Mouse (Mus musculus): ENCODE data around the gene Mfap1b. TPM values are rescaled to one million over a fixed set of nuclear protein-coding genes. Genes with fewer than 3 reads are reported as not detected.

The Mfap1b gene
- polyA plus RNA-seq, 1 experiment from 2014 or later = 63.9 TPM

DNA sequence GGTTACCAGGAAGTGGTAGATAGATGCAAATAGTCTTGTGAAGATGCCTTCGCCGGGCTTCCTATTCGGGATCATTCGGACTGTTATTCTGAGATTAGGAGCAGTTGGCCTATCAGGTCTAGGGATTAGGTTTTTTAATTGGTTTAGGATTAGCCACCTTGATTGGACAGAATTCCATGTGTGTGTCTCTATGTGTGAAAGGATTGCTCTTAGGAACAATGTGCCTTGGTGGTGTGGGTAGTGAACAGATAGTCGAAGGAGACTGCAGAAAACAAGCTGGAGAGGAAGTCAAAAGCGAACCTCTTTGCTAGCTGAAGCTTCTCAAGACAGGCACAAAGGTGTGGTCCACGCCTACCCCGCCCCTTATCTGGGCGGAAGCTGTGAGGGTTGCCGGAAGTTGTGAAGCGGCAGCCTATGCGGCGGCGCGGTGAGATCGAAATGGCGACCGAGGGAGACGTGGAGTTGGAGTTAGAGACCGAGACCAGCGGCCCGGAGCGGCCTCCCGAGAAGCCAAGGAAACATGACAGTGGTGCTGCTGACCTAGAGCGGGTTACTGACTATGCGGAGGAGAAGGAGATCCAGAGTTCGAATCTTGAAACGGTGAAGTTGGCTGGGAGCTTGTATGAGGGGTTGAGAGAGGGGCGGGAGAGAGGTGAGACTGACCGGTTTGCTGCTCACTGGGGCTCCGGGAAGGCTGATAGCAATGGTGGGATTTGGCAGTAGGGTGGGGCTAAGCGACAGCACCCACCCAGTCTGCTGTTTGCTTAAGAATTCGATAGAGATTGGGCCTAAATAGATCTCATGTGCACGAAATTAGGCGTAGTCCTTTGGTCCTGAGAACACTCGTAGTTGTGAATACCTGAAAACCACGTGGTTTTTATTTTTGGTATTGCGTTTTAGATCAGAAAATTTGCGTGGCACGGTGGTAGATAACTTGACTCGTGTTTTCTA is 16.9 kb downstream of the Mfap1b start, which contains the start of gene Serinc4:
Gene Serinc4 (minus strand): TSS at position 90 of the 951 bp plus-strand sequence.
- Histone ChIP-seq H3K9me3 (no peaks in the 10 kb centered on the region), H3K4me1 (peaks cover 17% of the 10 kb centered on the region), H3K4me2 (replicated peaks) (peak within 1 kb of the TSS; percentile 75), H3K27me3 (no peaks in the 10 kb centered on the region), H3K27ac (peak within 1 kb of the TSS; percentile 75; the same call in 1 of the 2 replicates), H3K36me3 (peaks cover 51% of the 10 kb centered on the region), H3K9ac (peak within 1 kb of the TSS; percentile 81), H3K4me3 (peak within 1 kb of the TSS; percentile 76)
- ATAC-seq (ENCODE audit: low FRiP score, low read depth) = peak; percentile 87
- WGBS = 4% methylated on average over 41 of the region's 41 CpGs

DNA sequence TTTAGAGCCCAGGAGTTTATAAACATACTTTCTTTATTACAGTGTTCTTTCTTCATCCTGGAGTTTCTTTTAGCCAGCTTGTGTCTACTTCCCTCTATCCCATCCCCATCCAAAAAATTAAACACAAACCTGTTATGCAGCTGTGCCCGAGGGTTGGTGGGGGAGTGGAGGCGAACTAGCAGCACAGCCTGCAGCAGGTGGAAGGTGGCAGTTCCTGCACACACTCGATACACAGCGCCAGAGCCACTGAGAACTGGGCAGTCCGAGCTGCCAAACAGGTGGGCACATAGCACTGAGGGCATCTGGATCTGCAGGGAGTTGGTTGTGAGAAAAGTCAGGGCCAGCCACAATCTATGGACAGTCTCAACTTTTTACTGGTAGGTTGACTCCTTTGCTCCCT is 18.3 kb downstream of the Mfap1b start:
- H3K36me3 ChIP-seq = peaks cover 51% of the 10 kb centered on the region
- peaks cover 26% of the 10 kb centered on the region for H3K4me1 ChIP-seq
- no peak overlapping the region for H3K9ac ChIP-seq
- H3K27me3 ChIP-seq = no peaks in the 10 kb centered on the region
- no peak overlapping the region for H3K4me3 ChIP-seq
- no peak overlapping the region for H3K27ac ChIP-seq
- H3K4me2 ChIP-seq (replicated peaks) = no peak overlapping the region
- 71% methylated on average over 5 of the region's 5 CpGs for WGBS
- no peak for ATAC-seq (ENCODE audit: low FRiP score, low read depth)
- H3K9me3 ChIP-seq = no peaks in the 10 kb centered on the region

DNA sequence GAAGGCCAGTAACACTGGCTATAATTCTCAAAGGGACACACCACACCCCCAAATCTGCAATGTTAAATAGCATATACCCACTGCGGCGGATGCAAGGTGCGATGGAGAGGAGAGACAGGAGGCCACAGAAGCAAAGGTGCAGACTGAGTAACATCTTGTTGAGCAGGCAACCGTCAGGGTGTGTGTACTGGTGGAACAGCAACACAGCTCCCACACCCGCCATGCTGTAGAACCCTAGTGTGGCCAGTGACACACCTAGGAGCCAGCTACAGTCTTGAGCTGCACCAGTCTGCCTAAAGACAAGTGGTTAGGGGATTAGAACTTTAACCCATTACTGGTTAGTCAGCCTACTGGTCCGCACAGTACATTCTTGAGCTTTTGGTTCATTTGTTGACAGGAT is 19.9 kb downstream of the Mfap1b start:
- Histone ChIP-seq H3K27me3 (no peaks in the 10 kb centered on the region), H3K4me2 (replicated peaks) (no peak overlapping the region), H3K9me3 (no peaks in the 10 kb centered on the region), H3K4me1 (peaks cover 29% of the 10 kb centered on the region), H3K27ac (no peak overlapping the region), H3K9ac (no peak overlapping the region), H3K36me3 (peaks cover 36% of the 10 kb centered on the region), H3K4me3 (no peak overlapping the region)
- ATAC-seq (ENCODE audit: low FRiP score, low read depth) = no peak
- 85% methylated on average over 6 of the region's 6 CpGs for WGBS

DNA sequence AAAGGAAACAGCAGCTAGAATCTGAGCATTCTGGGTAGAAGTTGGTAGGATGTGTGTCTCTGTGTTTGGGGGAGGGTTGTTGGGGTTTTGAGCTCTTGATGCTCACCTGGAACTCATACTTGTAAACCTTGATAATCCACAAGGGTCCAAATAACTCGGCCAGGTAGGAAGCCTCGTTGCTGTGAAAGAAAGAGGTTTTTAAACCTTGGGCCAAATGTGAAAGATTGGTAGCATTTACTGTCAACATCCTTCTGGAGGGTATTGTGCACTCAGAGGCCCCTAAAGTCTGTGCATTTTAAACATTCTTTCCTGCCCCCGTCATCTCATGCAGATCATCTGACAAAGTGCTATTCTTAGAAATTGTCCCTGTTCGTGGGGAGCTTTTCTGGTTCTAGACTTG is 20.9 kb downstream of the Mfap1b start, which contains the start of gene Hypk:
Gene Hypk (plus strand): TSS at position 301 of the 400 bp plus-strand sequence.
- Histone ChIP-seq H3K4me3 (no peak within 1 kb of the TSS), H3K9ac (no peak within 1 kb of the TSS), H3K4me2 (replicated peaks) (no peak within 1 kb of the TSS), H3K36me3 (peaks cover 29% of the 10 kb centered on the region), H3K27me3 (no peaks in the 10 kb centered on the region), H3K27ac (no peak within 1 kb of the TSS), H3K4me1 (peaks cover 30% of the 10 kb centered on the region), H3K9me3 (no peaks in the 10 kb centered on the region)
- 72% methylated on average over 4 of the region's 4 CpGs for WGBS
- ATAC-seq (ENCODE audit: low FRiP score, low read depth) = no peak

DNA sequence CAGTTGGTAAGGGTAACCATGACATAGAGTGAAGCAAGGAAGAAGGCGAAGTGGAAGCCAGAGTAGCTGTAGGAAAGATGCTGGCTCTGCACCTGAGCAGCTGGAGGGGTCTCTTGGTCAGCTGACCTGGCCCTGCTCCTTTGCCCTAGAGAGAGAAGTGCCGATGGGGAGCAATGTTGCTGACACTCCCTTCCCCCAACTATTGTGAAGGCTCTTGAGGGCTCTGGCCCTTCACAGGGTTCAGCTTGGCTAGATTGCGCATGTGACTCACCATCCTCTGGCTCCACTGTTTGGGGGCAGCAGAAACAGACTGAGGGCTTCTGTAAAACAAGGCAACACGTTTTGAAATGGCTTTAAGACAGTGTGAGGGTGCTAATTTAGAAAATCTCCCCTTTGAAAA is 21.5 kb downstream of the Mfap1b start:
- WGBS = 85% methylated on average over 4 of the region's 4 CpGs
- no peak overlapping the region for H3K9ac ChIP-seq
- H3K4me2 ChIP-seq (replicated peaks) = no peak overlapping the region
- no peaks in the 10 kb centered on the region for H3K9me3 ChIP-seq
- peaks cover 29% of the 10 kb centered on the region for H3K36me3 ChIP-seq
- H3K4me3 ChIP-seq = no peak overlapping the region
- no peaks in the 10 kb centered on the region for H3K27me3 ChIP-seq
- no peak for ATAC-seq (ENCODE audit: low FRiP score, low read depth)
- no peak overlapping the region for H3K27ac ChIP-seq
- peaks cover 29% of the 10 kb centered on the region for H3K4me1 ChIP-seq

DNA sequence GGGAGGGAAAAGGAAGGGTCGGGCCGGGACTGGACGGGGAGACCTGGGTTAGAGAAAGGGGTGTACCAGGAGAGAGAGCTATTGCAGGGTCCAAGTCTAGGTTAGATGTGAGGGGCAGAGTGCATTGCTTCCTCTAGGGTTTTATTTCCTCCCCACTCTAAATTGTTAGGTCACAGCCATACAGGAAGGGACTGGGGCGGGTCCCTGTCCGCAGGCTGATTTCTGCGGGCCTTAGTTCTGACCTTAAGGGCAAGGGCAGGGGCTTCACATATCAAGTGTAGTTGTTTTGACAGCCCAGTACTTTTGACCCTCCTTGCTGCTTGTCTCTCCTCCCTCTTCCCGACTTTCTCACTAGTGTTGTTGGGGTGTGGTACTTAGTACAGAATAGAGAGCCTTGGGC is 23.8 kb downstream of the Mfap1b start:
- Histone ChIP-seq H3K9ac (peak overlapping the region; percentile 99), H3K4me3 (peak overlapping the region; percentile 99), H3K36me3 (peaks cover 29% of the 10 kb centered on the region), H3K27me3 (no peaks in the 10 kb centered on the region), H3K27ac (peak overlapping the region; percentile 98; the same call in 1 of the 2 replicates), H3K9me3 (no peaks in the 10 kb centered on the region), H3K4me1 (peaks cover 23% of the 10 kb centered on the region), H3K4me2 (replicated peaks) (peak overlapping the region; percentile 74)
- no peak for ATAC-seq (ENCODE audit: low FRiP score, low read depth)
- WGBS = under 1% methylated on average over 7 of the region's 7 CpGs

DNA sequence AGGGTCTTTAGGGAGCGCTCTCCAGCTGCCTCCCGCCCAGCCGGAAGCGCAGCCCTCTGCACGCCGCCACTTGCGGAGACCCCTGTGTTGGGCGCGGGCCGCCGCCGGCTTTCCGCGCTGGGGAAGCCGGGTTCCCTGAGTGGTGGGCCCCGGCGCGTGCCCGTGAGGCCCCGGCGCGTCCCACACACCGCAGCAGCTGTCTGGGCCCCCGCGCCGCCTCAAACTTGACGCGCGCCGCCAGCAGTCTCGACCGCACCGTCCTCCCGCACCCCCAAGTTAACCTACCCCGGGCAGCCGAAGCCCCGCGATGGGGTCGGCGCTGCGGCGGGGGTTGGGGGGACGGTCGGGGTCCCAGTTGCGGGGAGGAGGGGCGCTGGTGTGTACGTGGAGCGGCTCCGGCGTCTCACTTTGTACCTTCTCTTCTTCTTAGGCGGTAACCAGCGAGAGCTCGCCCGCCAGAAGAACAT is 24.3 kb downstream of the Mfap1b start:
- peak; percentile 54 for ATAC-seq (ENCODE audit: low FRiP score, low read depth)
- peak overlapping the region; percentile 98 for H3K27ac ChIP-seq
- H3K9me3 ChIP-seq = no peaks in the 10 kb centered on the region
- H3K27me3 ChIP-seq = no peaks in the 10 kb centered on the region
- peak overlapping the region; percentile 74 for H3K4me2 ChIP-seq (replicated peaks)
- peak overlapping the region; percentile 99 for H3K4me3 ChIP-seq
- peaks cover 23% of the 10 kb centered on the region for H3K4me1 ChIP-seq
- peaks cover 29% of the 10 kb centered on the region for H3K36me3 ChIP-seq
- under 1% methylated on average over 54 of the region's 54 CpGs for WGBS
- H3K9ac ChIP-seq = peak overlapping the region; percentile 99

DNA sequence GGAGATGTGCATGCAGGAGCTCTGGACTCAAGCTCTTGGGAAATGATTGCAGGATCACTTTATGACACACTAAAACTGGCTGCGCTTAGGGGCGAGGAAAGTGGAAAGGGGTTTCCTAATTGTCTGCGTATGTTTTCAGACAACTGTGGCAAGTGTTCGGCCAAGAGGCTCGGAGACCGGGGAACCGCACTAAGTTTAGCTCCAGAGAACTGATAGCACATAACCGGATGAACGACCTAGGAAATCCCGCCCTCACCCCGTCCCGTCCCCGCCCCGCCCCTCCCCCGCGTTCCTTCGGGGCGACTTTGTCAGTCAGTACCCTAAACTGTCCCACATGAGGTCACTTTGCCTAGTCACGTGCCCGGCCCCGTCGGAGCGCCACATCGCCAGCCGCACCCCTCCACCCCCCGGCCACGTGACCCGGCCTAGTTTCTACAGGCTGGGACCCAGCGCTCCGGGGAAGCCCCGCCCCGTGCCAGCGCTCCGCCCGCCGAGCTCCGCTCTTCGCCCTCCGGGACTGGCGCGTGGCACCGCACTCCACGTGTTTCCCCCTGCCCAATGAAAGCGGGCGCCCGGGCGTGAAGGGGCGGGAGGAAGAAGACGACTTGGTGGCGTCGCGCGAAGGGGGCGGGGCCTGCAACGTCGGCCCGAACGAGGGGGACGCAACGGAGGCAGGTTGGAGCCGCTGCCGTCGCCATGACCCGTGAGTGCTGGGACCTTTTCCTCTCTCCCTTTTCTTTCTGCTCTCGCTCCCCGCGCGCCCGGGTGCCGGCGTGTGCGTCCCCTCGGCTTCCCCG is 24.9 kb downstream of the Mfap1b start, which contains the start of gene Serf2:
Gene Serf2 (plus strand): TSS at position 457 of the 797 bp plus-strand sequence.
- peak; percentile 98 for ATAC-seq (ENCODE audit: low FRiP score, low read depth)

DNA sequence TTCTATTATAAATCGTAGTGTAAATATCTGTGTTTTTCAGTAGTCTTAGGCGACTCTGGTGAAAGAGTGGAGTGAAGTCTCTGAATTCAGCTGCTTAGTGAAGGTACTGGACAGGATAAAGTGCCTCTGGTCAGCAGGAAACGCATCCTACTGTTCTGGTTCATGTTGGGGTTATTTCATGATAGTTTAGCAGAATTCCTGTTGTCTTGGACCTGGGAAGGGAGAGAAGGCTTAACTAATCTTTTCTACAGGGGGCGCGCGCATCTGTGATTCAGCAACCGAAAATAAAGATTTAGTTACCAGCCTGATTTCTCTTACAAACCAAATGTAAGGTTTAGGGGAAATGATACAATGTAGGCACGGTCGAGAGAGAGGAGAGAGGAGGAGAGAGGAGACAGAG is 25.7 kb downstream of the Mfap1b start:
- Histone ChIP-seq H3K4me1 (peaks cover 24% of the 10 kb centered on the region), H3K27me3 (no peaks in the 10 kb centered on the region), H3K9me3 (no peaks in the 10 kb centered on the region), H3K4me2 (replicated peaks) (peak overlapping the region; percentile 77), H3K36me3 (peaks cover 19% of the 10 kb centered on the region), H3K9ac (peak overlapping the region; percentile 65), H3K4me3 (peak overlapping the region; percentile 99), H3K27ac (peak overlapping the region; percentile 92)
- ATAC-seq (ENCODE audit: low FRiP score, low read depth) = no peak
- 16% methylated on average over 9 of the region's 9 CpGs for WGBS

More for the DNA sequence above, 24.9 kb downstream of the Mfap1b start, which contains the start of gene Serf2:
- under 1% methylated on average over 70 of the region's 74 CpGs for WGBS
- no peaks in the 10 kb centered on the region for H3K9me3 ChIP-seq
- H3K4me3 ChIP-seq = peak within 1 kb of the TSS; percentile 99
- H3K36me3 ChIP-seq = peaks cover 27% of the 10 kb centered on the region
- H3K9ac ChIP-seq = peak within 1 kb of the TSS; percentile 99
- H3K27ac ChIP-seq = peak within 1 kb of the TSS; percentile 98
- H3K4me1 ChIP-seq = peaks cover 23% of the 10 kb centered on the region
- peak within 1 kb of the TSS; percentile 77 for H3K4me2 ChIP-seq (replicated peaks)
- H3K27me3 ChIP-seq = no peaks in the 10 kb centered on the region

DNA sequence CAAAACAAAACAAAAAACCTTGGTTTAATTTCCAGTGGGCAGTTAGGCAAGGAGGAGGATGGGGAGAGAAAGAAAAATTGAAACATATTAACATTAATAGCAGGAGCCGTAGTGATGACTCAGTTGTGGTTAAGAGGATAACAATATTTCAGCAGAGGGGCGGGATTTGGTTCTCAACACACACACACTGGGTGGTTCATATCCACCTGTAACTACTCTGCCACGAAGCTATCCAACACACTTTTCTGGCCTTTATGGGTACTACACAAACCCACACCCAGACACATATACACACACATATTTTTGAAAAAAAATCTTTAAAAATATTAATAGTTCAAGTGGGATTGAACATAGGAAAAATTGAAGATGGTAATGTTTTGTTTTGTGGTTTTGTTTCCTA is 26.9 kb downstream of the Mfap1b start:
- Histone ChIP-seq H3K27ac (no peak overlapping the region), H3K9ac (no peak overlapping the region), H3K4me3 (no peak overlapping the region), H3K9me3 (no peaks in the 10 kb centered on the region), H3K4me2 (replicated peaks) (no peak overlapping the region), H3K4me1 (peaks cover 30% of the 10 kb centered on the region), H3K27me3 (0 out of 2 replicates have a peak, but pooled peaks cover under 1% of the 10 kb centered on the region), H3K36me3 (peaks cover 7% of the 10 kb centered on the region)
- WGBS = 86% methylated on average over 3 of the region's 3 CpGs
- ATAC-seq (ENCODE audit: low FRiP score, low read depth) = no peak

DNA sequence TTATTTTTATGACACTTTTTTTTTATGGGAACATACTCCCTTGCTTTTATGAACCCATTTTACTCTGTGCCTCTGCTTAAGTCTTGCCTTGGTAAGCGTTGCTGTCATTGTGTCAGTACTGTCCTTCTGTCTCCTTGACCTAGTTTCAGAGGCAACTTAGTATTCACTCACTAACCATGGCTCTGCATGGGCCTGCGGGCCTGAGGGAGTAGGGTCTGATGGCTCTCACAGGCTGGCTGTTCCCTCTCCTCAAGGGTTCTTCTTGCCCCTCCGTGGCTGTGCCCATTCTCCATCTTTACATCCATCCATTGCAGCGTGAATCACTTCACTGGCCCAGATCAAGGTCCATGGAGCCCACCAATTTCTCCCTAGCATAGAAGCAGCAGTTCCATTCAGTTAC is 27.4 kb downstream of the Mfap1b start:
- Histone ChIP-seq H3K9ac (no peak overlapping the region), H3K27ac (no peak overlapping the region), H3K27me3 (0 out of 2 replicates have a peak, but pooled peaks cover 6% of the 10 kb centered on the region), H3K4me1 (peaks cover 34% of the 10 kb centered on the region), H3K9me3 (no peaks in the 10 kb centered on the region), H3K36me3 (peaks cover 5% of the 10 kb centered on the region), H3K4me2 (replicated peaks) (no peak overlapping the region), H3K4me3 (no peak overlapping the region)
- 79% methylated on average over 4 of the region's 4 CpGs for WGBS
- no peak for ATAC-seq (ENCODE audit: low FRiP score, low read depth)

Data from limb, embryonic 13.5 days (tissue).